Mouse (Mus musculus): ENCODE measurements around the gene Ltbp2.

GRCm38 (mm10) chr12:84880091-84880490, 3.8 kb upstream of the Ltbp2 start:
- TF ChIP-seq POLR2A (IDR thresholded peaks at IDR 0.05; ENCODE audit: low read depth, low read length) (no peak), CTCF (IDR thresholded peaks at IDR 0.05; ENCODE audit: borderline replicate concordance, insufficient read depth, low read length) (no peak)
